Comparison of ENCODE assay signal across 18 mouse cellular contexts in the genomic region with DNA sequence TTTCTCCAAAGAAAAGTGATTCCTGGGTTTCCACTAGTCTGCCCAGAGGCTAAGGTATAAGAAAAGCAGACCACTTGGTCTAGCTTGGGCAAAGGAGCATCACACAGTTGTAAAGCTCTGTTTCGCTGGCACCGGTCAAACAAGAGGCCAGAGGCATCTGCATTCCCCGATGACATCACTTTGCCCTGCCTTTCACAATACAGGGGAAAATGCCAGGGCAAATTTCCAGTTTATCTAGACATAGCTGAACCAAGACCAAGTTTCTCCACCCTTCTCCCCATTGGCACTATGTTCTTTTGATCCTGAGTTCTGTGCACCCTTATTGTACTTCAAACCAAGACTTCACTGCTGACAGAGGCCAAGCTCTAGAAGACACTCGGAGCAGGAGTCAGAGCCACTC. TPM values are rescaled to one million over a fixed set of nuclear protein-coding genes. Genes with fewer than 3 reads are reported as not detected.
A peak's percentile ranks its signal among the peaks of the same experiment; 100 is the strongest.
DNase-seq lines count a peak whose midpoint lies in the region; ATAC-seq lines count a peak whose summit lies in the region.
"Had no signal": no experiment of that assay in that cellular context is flagged by ENCODE, and none has a peak within 500 bp of the region (broad histone marks: within the 10 kb centered on the region; RNA-seq: fewer than 3 reads in every experiment).

No protein-coding gene starts in this region.

- ATAC-seq in frontal cortex, adult (ENCODE audit: low TSS enrichment) = peak; percentile 34; the same call in 1 of the 2 replicates
- no peak for ATAC-seq in granulocyte monocyte progenitor cell, adult 5-6 weeks (replicated peaks; ENCODE audit: poor library complexity, severe bottlenecking)
- ATAC-seq: forebrain, postnatal 0 days; hindbrain, embryonic 16.5 days; intestine, embryonic 15.5 days; midbrain, embryonic 15.5 days had no signal

- DNase-seq in frontal cortex, postnatal 25 days (ENCODE audit: low spot score in 2 of 2) = no peak
- peak; percentile 22 for DNase-seq in left cerebral cortex, adult 11 months (ENCODE audit: low spot score)
- no peak for DNase-seq in left cerebral cortex, adult 9 months (ENCODE audit: low spot score in 2 of 2)
- peak; percentile 7 for DNase-seq in adipocyte (ENCODE audit: low spot score)
- DNase-seq in gonadal fat pad, adult 2 months (ENCODE audit: low read depth) = peak; percentile 24
- DNase-seq: cerebellum, adult 11 months; cerebellum, postnatal 14 days; forebrain, postnatal 0 days; gastrocnemius, adult 2 months; kidney, adult 8-10 months; kidney, postnatal 10 days; thymus, adult 18-20 months; thymus, postnatal 4 days had no signal

RNA-seq across cellular contexts. Expression of a gene that starts 22.8 kb away (rescaled TPM):
- polyA plus RNA-seq in gonadal fat pad, adult 2 months (2012; rRNA removed) = 1.6 and 1.8 TPM in 2 replicates
- total RNA-seq in granulocyte monocyte progenitor cell, adult 5-6 weeks (2014; fragmentation: Nextera tagmentation) = 0.23 and 0.28 TPM in 2 replicates
- 0.72 and 0.82 TPM in 2 replicates for total RNA-seq in granulocyte monocyte progenitor cell, adult 5-6 weeks (2017)

Comparison
In these comparisons a context has a peak if more than half of its experiments do, and no peak if none do; other contexts are left out.
1. DNase-seq: peak in left cerebral cortex, adult 11 months (single experiment), adipocyte (single experiment) and gonadal fat pad, adult 2 months (single experiment); none in frontal cortex, postnatal 25 days (0 of 2) and left cerebral cortex, adult 9 months (0 of 2).